Mouse (Mus musculus) CH12.LX (cell line): Measurements from ENCODE around the gene Katnbl1. TPM values are rescaled to one million over a fixed set of nuclear protein-coding genes. Genes with fewer than 3 reads are reported as not detected.
A peak's percentile ranks its signal among the peaks of the same experiment; 100 is the strongest.

Experiments used
- DNase-seq: peaks from one replicate; pipeline ENCODE4 v3.0.0-alpha.2; 2013; ENCODE audit errors: extremely low read depth
- H3K27ac ChIP-seq: 2 replicates; pipeline ENCODE4 v1.5.1; 2012; ENCODE audit warnings: low read depth, mild to moderate bottlenecking, control low read depth, moderate library complexity; ENCODE audit not compliant: insufficient read depth
- H3K27me3 ChIP-seq: replicated peaks from 2 replicates; pipeline ENCODE3; 2012; ENCODE audit warnings: inconsistent platforms
- H3K36me3 ChIP-seq, 2 experiments: replicated peaks in 1 of 2; 2 replicates each; pipeline versions ENCODE3 to v1.6.1; 2012; ENCODE audit warnings: inconsistent platforms in 1 of 2, low read length in 1 of 2, mild to moderate bottlenecking in 1 of 2, mixed read lengths in 1 of 2, moderate library complexity in 1 of 2; ENCODE audit not compliant: control insufficient read depth in 1 of 2, insufficient read depth in 1 of 2
- H3K4me1 ChIP-seq, 2 experiments: 2 replicates each; pipeline ENCODE4 v1.6.1; 2012; ENCODE audit warnings: inconsistent platforms in 1 of 2, moderate library complexity in 1 of 2; ENCODE audit not compliant: insufficient read depth in 2 of 2, control insufficient read depth in 1 of 2
- H3K4me2 ChIP-seq: 2 replicates; pipeline ENCODE4 v1.6.1; 2012; ENCODE audit warnings: low read depth, mild to moderate bottlenecking, control low read depth; ENCODE audit not compliant: poor library complexity, insufficient read depth, severe bottlenecking
- H3K4me3 ChIP-seq, 3 experiments: fragments of 150-350 bp in 1 of 3; sonication (generic) in 1 of 3; replicated peaks in 1 of 3; 2 replicates each; pipeline versions ENCODE3 to v1.5.1; 2011 to 2012; ENCODE audit warnings: low read depth in 2 of 3, low read length in 2 of 3, mild to moderate bottlenecking in 2 of 3, moderate library complexity in 2 of 3, control low read depth in 1 of 3, improper control_type of control experiment in 1 of 3, inconsistent platforms in 1 of 3, mixed read lengths in 1 of 3; ENCODE audit not compliant: poor library complexity in 1 of 3
- H3K79me2 ChIP-seq: replicated peaks from 2 replicates; pipeline ENCODE4 v1.6.1; 2012; ENCODE audit warnings: mild to moderate bottlenecking, moderate library complexity; ENCODE audit not compliant: control insufficient read depth, poor library complexity, insufficient read depth, severe bottlenecking; ENCODE audit errors: extremely low read depth
- H3K9ac ChIP-seq: 2 replicates; pipeline ENCODE4 v1.6.1; 2012; ENCODE audit warnings: low read depth, mild to moderate bottlenecking, control low read depth, moderate library complexity; ENCODE audit not compliant: insufficient read depth
- H3K9me3 ChIP-seq: replicated peaks from 2 replicates; pipeline ENCODE3; 2012; ENCODE audit warnings: low read length, inconsistent platforms, mixed read lengths
- CHD1 ChIP-seq: IDR thresholded peaks from 2 replicates; pipeline ENCODE4 v1.6.1; 2012; ENCODE audit warnings: low read depth, low read length, improper control_type of control experiment, inconsistent platforms
- E2F4 ChIP-seq: IDR thresholded peaks from 2 replicates; pipeline ENCODE4 v1.6.1; 2011; ENCODE audit warnings: low read depth, low read length, improper control_type of control experiment; ENCODE audit not compliant: insufficient replicate concordance
- ELF1 ChIP-seq: IDR thresholded peaks from 2 replicates; pipeline ENCODE4 v1.6.1; 2014; ENCODE audit warnings: low read depth, mild to moderate bottlenecking, inconsistent platforms, low read length, improper control_type of control experiment
- EP300 ChIP-seq: IDR thresholded peaks from 2 replicates; pipeline ENCODE4 v1.6.1; 2011; ENCODE audit warnings: low read length, improper control_type of control experiment
- ETS1 ChIP-seq: conservative IDR thresholded peaks from 2 replicates; pipeline ENCODE4 v1.6.1; 2012; ENCODE audit warnings: low read depth, mild to moderate bottlenecking, inconsistent platforms, low read length, improper control_type of control experiment, moderate library complexity
- GABPA ChIP-seq: IDR thresholded peaks from 2 replicates; pipeline ENCODE4 v1.6.1; 2012; ENCODE audit warnings: low read depth, low read length, improper control_type of control experiment, inconsistent platforms; ENCODE audit not compliant: insufficient replicate concordance
- HCFC1 ChIP-seq: IDR thresholded peaks from 2 replicates; pipeline ENCODE4 v1.6.1; 2012; ENCODE audit warnings: low read depth, mild to moderate bottlenecking, inconsistent platforms, low read length, improper control_type of control experiment
- IRF4 ChIP-seq: IDR thresholded peaks from 2 replicates; pipeline ENCODE4 v1.6.1; 2014; ENCODE audit warnings: low read depth, mild to moderate bottlenecking, inconsistent platforms, low read length, improper control_type of control experiment
- JUN ChIP-seq: IDR thresholded peaks from 2 replicates; pipeline ENCODE4 v1.6.1; 2011; ENCODE audit warnings: low read depth, mild to moderate bottlenecking, low read length, improper control_type of control experiment, moderate library complexity; ENCODE audit not compliant: insufficient read depth
- JUND ChIP-seq: conservative IDR thresholded peaks from 2 replicates; pipeline ENCODE4 v1.6.1; 2011; ENCODE audit warnings: low read depth, low read length, improper control_type of control experiment
- KAT2A ChIP-seq: IDR thresholded peaks from 2 replicates; pipeline ENCODE4 v1.6.1; 2012; ENCODE audit warnings: low read length, improper control_type of control experiment, inconsistent platforms; ENCODE audit not compliant: insufficient replicate concordance
- MAZ ChIP-seq: IDR thresholded peaks from 2 replicates; pipeline ENCODE4 v1.6.1; 2012; ENCODE audit warnings: low read depth, mild to moderate bottlenecking, inconsistent platforms, low read length, improper control_type of control experiment, moderate library complexity
- MEF2A ChIP-seq: IDR thresholded peaks from 2 replicates; pipeline ENCODE4 v1.6.1; 2014; ENCODE audit warnings: low read depth, mild to moderate bottlenecking, inconsistent platforms, low read length, improper control_type of control experiment, borderline replicate concordance
- MXI1 ChIP-seq: IDR thresholded peaks from 2 replicates; pipeline ENCODE4 v1.6.1; 2011; ENCODE audit warnings: mild to moderate bottlenecking, low read depth, low read length, improper control_type of control experiment
- MYC ChIP-seq: IDR thresholded peaks from 2 replicates; pipeline ENCODE4 v1.6.1; 2011; ENCODE audit warnings: low read depth, mild to moderate bottlenecking, improper control_type of control experiment, low read length
- NELFE ChIP-seq: IDR thresholded peaks from 2 replicates; pipeline ENCODE4 v1.6.1; 2011; ENCODE audit warnings: low read depth, low read length, improper control_type of control experiment
- NRF1 ChIP-seq: IDR thresholded peaks from 2 replicates; pipeline ENCODE4 v1.6.1; 2014; ENCODE audit warnings: low read depth, mild to moderate bottlenecking, inconsistent platforms, low read length, improper control_type of control experiment, moderate library complexity
- PAX5 ChIP-seq: IDR thresholded peaks from 2 replicates; pipeline ENCODE4 v1.6.1; 2012; ENCODE audit warnings: low read length, inconsistent platforms, mixed read lengths
- POLR2A ChIP-seq: IDR thresholded peaks from 2 replicates; pipeline ENCODE4 v1.6.1; 2011; ENCODE audit warnings: low read depth, mild to moderate bottlenecking, improper control_type of control experiment, low read length
- POLR2AphosphoS2 ChIP-seq: IDR thresholded peaks from 2 replicates; pipeline ENCODE4 v1.6.1; 2011; ENCODE audit warnings: low read depth, low read length, improper control_type of control experiment
- RCOR1 ChIP-seq: conservative IDR thresholded peaks from 2 replicates; pipeline ENCODE4 v1.6.1; 2012; ENCODE audit warnings: low read depth, mild to moderate bottlenecking, inconsistent platforms, low read length, improper control_type of control experiment
- TBP ChIP-seq: conservative IDR thresholded peaks from 2 replicates; pipeline ENCODE4 v1.6.1; 2011; ENCODE audit warnings: low read depth, low read length, improper control_type of control experiment
- UBTF ChIP-seq: IDR thresholded peaks from 2 replicates; pipeline ENCODE4 v1.6.1; 2012; ENCODE audit warnings: low read depth, mild to moderate bottlenecking, inconsistent platforms, low read length, improper control_type of control experiment, moderate library complexity
- USF1 ChIP-seq: IDR thresholded peaks from 2 replicates; pipeline ENCODE4 v1.6.1; 2014; ENCODE audit warnings: low read depth, mild to moderate bottlenecking, inconsistent platforms, low read length, improper control_type of control experiment
- USF2 ChIP-seq: conservative IDR thresholded peaks from 2 replicates; pipeline ENCODE4 v1.6.1; 2011; ENCODE audit warnings: low read depth, low read length, improper control_type of control experiment
- ZMIZ1 ChIP-seq: IDR thresholded peaks from 2 replicates; pipeline ENCODE4 v1.6.1; 2012; ENCODE audit warnings: low read depth, mild to moderate bottlenecking, inconsistent platforms, low read length, improper control_type of control experiment
- ZNF384 ChIP-seq: IDR thresholded peaks from 2 replicates; pipeline ENCODE4 v1.6.1; 2012; ENCODE audit warnings: low read depth, low read length, improper control_type of control experiment, inconsistent platforms
- dilution Hi-C: fragments of 300-500 bp; cut with MboI; formaldehyde crosslinking; loops from 2 replicates; pipeline ENCODE4 v1.14.3; 2020; ENCODE audit warnings: low sequenced_read_pairs; ENCODE audit not compliant: extremely low pct_unique_long_range_greater_than_20kb, extremely low pct_ligation_motif_present
- in situ Hi-C: fragments of 300-500 bp; cut with MboI; formaldehyde crosslinking; loops from 3 replicates; pipeline ENCODE4 v1.14.3; 2019; ENCODE audit warnings: low sequenced_read_pairs, low pct_ligation_motif_present, low pct_unique_long_range_greater_than_20kb, mixed read lengths
- polyA plus RNA-seq: library from polyadenylated mRNA; unstranded; fragments of >175 nt; gene quantifications from 2 replicates; pipeline ENCODE4 v1.2.1, GENCODE M21; 2012; ENCODE audit warnings: low read depth; ENCODE audit not compliant: insufficient read length
- total RNA-seq, 2 experiments: library from RNA; depleted of rRNA; stranded (reverse); fragments of 300-350 nt in 1 of 2; fragments of >200 nt in 1 of 2; gene quantifications; 2 replicates each; pipeline ENCODE4 v1.2.3; 2012 to 2014

The Katnbl1 gene
- total and polyA plus RNA-seq, 3 experiments = 9.7 to 39.8 (median 20.1) TPM

DNA sequence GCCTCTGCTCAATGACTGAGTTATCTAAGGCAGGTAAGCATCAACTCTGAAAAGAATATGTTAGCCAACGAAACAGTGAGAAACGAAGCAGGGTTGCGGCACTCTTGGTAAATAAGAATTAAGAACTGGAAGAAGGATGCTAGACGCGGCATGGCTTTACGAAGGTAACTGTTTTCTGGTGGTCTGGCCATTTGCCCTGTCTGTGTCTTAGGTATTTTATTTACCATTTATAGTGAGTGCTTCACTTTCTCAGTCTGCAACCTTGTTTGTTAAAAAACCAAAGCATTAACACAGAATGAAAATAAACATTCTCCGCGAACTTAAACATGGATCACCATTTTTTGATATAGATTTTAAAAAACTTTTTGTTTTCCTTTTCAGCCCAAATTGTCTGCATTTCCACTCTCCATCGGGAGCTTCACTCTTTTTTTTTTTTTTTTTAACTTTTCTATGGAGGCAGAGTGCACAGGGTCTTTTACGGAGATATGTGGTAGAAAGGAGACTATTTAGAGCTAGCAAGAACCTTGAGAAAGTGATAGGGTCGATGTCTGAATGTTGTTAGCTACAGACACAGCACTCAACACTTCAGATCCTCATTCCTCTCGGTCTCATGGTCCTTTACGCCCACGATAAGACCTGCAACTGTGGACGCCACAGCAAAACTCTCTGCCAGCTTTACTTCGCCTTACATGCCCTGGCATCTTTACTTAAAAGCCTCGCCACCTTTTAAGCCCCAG, 75.3 kb downstream of the Katnbl1 start:
- Histone ChIP-seq H3K36me3 (peaks cover 4 to 10% of the 10 kb centered on the region in 2 experiments), H3K4me3 (peak overlapping the region; percentile 76 to 95 (median 92)), H3K27me3 (no peaks in the 10 kb centered on the region), H3K9ac (peak overlapping the region; percentile 72)
- DNase-seq = no peak
- TF ChIP-seq HCFC1 = no peak
- TF ChIP-seq EP300 = no peak
- no peak for TF ChIP-seq ELF1
- TF ChIP-seq NRF1 = no peak
- TF ChIP-seq IRF4 = no peak
- TF ChIP-seq USF1 = no peak
- TF ChIP-seq, all 38 proteins: peak for 0
- dilution Hi-C loops = no loop called here
- in situ Hi-C loops = loop anchor here (10.0 kb wide), 1 partner anchor 79 kb away; the partner anchor contains the start of gene Katnbl1
- Histone ChIP-seq H3K4me2 (peak overlapping the region; percentile 55), H3K79me2 (peaks cover 34% of the 10 kb centered on the region), H3K4me1 (peaks cover 0 to 36% of the 10 kb centered on the region in 2 experiments; a peak in 2 of 4 replicates), H3K27ac (peak overlapping the region; percentile 23; the same call in 1 of the 2 replicates), H3K9me3 (no peaks in the 10 kb centered on the region)

DNA sequence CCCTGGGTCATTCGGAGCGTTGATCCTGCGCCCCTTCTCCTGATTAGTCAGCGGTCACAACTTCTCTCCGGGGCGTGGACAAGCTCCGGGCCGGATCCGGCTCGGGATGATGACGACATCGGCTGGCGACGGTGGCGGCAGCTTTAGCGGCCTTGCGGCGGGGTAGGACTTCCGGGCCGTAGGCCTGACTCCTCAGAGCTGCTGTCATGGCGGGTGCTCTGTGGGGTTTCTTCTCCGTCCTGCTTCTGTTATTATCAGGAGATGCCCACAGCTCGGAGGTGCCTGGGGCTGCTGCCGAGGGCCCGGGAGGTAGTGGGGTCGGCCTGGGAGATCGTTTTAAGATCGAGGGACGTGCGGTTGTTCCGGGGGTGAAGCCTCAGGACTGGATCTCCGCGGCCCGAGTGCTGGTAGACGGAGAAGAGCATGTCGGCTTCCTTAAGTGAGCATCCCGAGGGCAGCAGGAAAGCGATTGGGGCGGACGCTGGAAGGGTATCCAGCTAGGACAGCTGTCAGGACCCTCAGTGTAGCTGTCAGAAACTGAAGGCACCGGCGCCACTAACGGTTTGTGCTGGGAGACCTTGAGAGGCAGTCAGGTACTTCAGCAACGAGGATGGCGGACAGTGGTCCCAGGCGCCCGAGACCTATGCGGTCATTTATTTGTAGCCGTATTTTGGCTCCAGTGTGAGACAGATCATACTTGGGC, 76.0 kb downstream of the Katnbl1 start, which contains the start of gene Emc7:
Gene Emc7, plus strand, starts transcription at position 136 of the 703 bp plus-strand sequence.
- in situ Hi-C loops = loop anchor here (10.0 kb wide), 1 partner anchor 80 kb away; the partner anchor contains the start of gene Katnbl1
- Histone ChIP-seq H3K4me1 (peaks cover 0 to 33% of the 10 kb centered on the region in 2 experiments; a peak in 2 of 4 replicates), H3K27ac (peak within 1 kb of the TSS; percentile 47), H3K27me3 (no peaks in the 10 kb centered on the region), H3K9ac (peak within 1 kb of the TSS; percentile 96), H3K36me3 (peaks cover 6 to 16% of the 10 kb centered on the region in 2 experiments), H3K79me2 (peaks cover 36% of the 10 kb centered on the region), H3K4me3 (peak within 1 kb of the TSS; percentile 76 to 95 (median 92)), H3K4me2 (peak within 1 kb of the TSS; percentile 88), H3K9me3 (peaks cover 2% of the 10 kb centered on the region)
- DNase-seq = peak; percentile 93
- dilution Hi-C loops = no loop called here
- TF ChIP-seq PAX5 = no peak
- peak; percentile 95 for TF ChIP-seq MXI1
- TF ChIP-seq UBTF = no peak
- TF ChIP-seq MYC = peak; percentile 68; the same call in 1 of the 2 replicates
- peak; percentile 75 for TF ChIP-seq IRF4
- no peak for TF ChIP-seq EP300
- peak; percentile 56; the same call in 1 of the 2 replicates for TF ChIP-seq GABPA
- TF ChIP-seq ZMIZ1 = peak; percentile 87; the same call in 1 of the 2 replicates
- 0 out of 2 replicates have a peak, but pooled peaks have one; percentile 77 for TF ChIP-seq E2F4
- peak; percentile 96 for TF ChIP-seq ELF1
- TF ChIP-seq MEF2A = peak; percentile 83
- TF ChIP-seq POLR2A = peak; percentile 97
- peak; percentile 93 for TF ChIP-seq KAT2A
- 0 out of 2 replicates have a peak, but pooled peaks have one; percentile 29 for TF ChIP-seq JUND
- peak; percentile 87 for TF ChIP-seq TBP
- TF ChIP-seq MAZ = peak; percentile 81; the same call in 1 of the 2 replicates
- peak; percentile 43; the same call in 1 of the 2 replicates for TF ChIP-seq ETS1
- no peak for TF ChIP-seq USF1
- no peak for TF ChIP-seq ZNF384
- no peak for TF ChIP-seq JUN
- TF ChIP-seq RCOR1 = no peak
- TF ChIP-seq CHD1 = no peak
- peak; percentile 55 for TF ChIP-seq NRF1
- peak; percentile 79 for TF ChIP-seq POLR2AphosphoS2
- TF ChIP-seq USF2 = no peak
- peak; percentile 97 for TF ChIP-seq NELFE
